Mouse (Mus musculus) central nervous system, embryonic 14 days (tissue): Measurements from ENCODE around the gene Zdhhc13. TPM values are rescaled to one million over a fixed set of nuclear protein-coding genes. Genes with fewer than 3 reads are reported as not detected.

ENCODE experiments used
- polyA plus RNA-seq: library from polyadenylated mRNA; depleted of rRNA; stranded (reverse); fragments of >200 nt; gene quantifications from 2 replicates; pipeline ENCODE4 v1.2.3, GENCODE M21; 2012; rRNA removed

The Zdhhc13 gene
- 29.9 and 34.5 TPM in 2 replicates for polyA plus RNA-seq

DNA sequence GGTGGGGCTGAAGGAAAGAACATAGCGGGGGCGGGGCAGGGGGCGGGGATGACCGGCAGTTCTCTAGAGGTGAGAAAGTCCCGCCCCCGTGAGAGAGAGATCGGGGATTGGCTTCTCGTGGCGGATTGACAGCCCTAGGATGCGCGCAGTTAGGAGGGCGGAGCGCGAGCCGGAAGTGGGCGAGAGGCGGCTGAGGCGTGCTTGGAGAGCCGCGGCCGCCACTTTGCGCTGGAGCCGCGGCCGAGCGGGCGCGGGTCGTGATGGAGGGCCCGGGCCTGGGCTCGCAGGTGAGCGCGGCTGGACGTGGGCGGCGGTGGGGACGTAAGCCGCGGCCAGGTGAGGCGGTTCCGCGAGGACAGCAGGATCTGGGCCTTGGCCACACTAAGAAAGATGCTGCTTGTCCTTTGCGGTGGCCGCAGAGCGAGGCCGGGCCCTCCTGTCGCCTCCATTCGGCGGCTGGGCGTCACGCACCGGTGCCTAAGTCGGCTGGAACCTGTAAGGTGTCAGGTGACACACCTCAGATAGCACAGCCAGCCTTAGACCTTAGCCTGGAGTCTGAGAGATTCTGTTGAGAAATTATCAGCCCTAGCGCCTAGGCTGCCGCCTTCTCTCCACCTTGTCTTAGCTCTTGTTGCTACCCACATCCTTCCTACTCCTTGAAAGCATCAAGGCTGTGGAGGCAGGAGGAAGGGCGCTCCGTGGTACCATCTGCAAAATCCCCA, at the start of gene Zdhhc13:
TSS of gene Zdhhc13 (plus strand) at position 153 of the 722 bp plus-strand sequence.

DNA sequence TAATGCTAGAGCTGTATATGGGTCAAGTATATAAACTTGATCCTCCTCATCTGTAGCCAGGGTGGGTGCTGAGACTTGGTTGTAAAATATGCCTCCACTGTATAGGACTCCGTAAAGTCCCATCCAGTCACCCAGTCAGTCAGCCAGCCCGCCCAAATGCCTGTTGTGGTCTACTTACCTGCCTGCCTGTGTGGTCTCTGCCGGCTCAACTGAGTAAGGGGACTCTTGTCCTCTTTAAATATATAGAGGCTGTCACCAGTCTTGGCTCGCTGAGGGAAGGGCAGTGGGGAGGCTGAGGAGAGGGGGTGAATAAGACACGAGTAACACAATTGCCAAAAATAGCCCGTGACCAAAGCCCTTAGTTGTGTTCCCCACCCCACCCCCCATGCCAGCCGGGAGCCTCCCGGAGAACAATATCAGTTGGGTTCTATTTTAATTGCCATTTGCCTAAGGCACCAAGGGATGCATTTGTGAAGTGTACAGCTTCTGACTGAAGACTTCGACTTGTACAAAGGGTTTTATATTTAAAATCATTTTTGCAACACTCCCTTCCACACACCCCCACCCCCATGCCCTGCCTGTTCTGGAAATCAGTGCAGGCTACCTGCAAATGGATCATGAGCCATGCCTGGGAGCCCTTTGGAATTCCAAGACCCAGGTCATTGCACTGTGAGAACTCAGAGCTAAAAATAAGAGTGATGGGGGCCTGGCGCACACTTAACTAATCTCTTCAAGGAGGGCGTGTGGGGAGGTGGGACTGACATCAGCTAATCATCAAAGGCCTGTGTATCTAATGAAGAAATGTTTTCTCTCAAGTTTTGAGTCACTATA, 59.2 kb downstream of the Zdhhc13 start, which contains the start of gene Csrp3:
TSS of gene Csrp3 (minus strand) at position 214 of the 831 bp plus-strand sequence.

Other genes with a start within 250 kb of the Zdhhc13 start
- not detected in 2 replicates for gene Mrgprb2, start 230.9 kb upstream of the Zdhhc13 start, polyA plus RNA-seq
- gene Mrgprb3, start 145.2 kb upstream of the Zdhhc13 start, polyA plus RNA-seq, result not detected in 2 replicates
- 0.06 and 3.3 TPM in 2 replicates for gene Csrp3, start 59.0 kb downstream of the Zdhhc13 start, polyA plus RNA-seq
- gene E2f8, start 92.6 kb downstream of the Zdhhc13 start, polyA plus RNA-seq, result 8.3 and 8.5 TPM in 2 replicates
- gene Nav2, start 119.7 kb downstream of the Zdhhc13 start, polyA plus RNA-seq, result 12.0 and 16.0 TPM in 2 replicates